Mouse (Mus musculus) urinary bladder, adult 2 months (tissue): ENCODE data around the gene 3110082I17Rik. TPM values are rescaled to one million over a fixed set of nuclear protein-coding genes. Genes with fewer than 3 reads are reported as not detected.
A peak's percentile ranks its signal among the peaks of the same experiment; 100 is the strongest.

Experiments
- DNase-seq: peaks from one replicate; pipeline ENCODE4 v3.0.0; 2022; ENCODE audit warnings: low spot score
- polyA plus RNA-seq: library from polyadenylated mRNA; depleted of rRNA; stranded (reverse); fragments of >200 nt; gene quantifications from 2 replicates; pipeline ENCODE4 v1.2.3, GENCODE M21; 2012; rRNA removed

3110082I17Rik gene
- polyA plus RNA-seq: 13.7 and 13.9 TPM in 2 replicates

- peak; percentile 98 for DNase-seq
These were observed at the start of gene 3110082I17Rik for GRCm38 (mm10) chr5:139460384-139461067. 3110082I17Rik (minus strand) TSS chr5:139460527.

GRCm38 (mm10) chr5:139506207-139506606, 45.9 kb upstream of the 3110082I17Rik start:
- no peak for DNase-seq

- peak; percentile 64 for DNase-seq
These were observed 44.8 kb upstream of the 3110082I17Rik start for GRCm38 (mm10) chr5:139505073-139505606.

- no peak for DNase-seq
These were observed 42.0 kb upstream of the 3110082I17Rik start for GRCm38 (mm10) chr5:139502281-139502680.

GRCm38 (mm10) chr5:139498791-139499190, 38.5 kb upstream of the 3110082I17Rik start:
- DNase-seq: no peak

- no peak for DNase-seq
These were observed 36.6 kb upstream of the 3110082I17Rik start for GRCm38 (mm10) chr5:139496939-139497338.

- no peak for DNase-seq
These were observed 34.8 kb upstream of the 3110082I17Rik start for GRCm38 (mm10) chr5:139495019-139495669.

- DNase-seq: no peak
These were observed 33.4 kb upstream of the 3110082I17Rik start for GRCm38 (mm10) chr5:139493690-139494089.

GRCm38 (mm10) chr5:139491348-139491747, 31.0 kb upstream of the 3110082I17Rik start:
- no peak for DNase-seq

GRCm38 (mm10) chr5:139490131-139490530, 29.8 kb upstream of the 3110082I17Rik start:
- DNase-seq: no peak

- peak; percentile 97 for DNase-seq
These were observed 24.0 kb upstream of the 3110082I17Rik start, which contains the start of gene Zfand2a for GRCm38 (mm10) chr5:139484185-139484814. Zfand2a (minus strand) TSS chr5:139484549.

- no peak for DNase-seq
These were observed 23.0 kb upstream of the 3110082I17Rik start for GRCm38 (mm10) chr5:139483171-139483848.

GRCm38 (mm10) chr5:139480406-139480805, 20.1 kb upstream of the 3110082I17Rik start:
- no peak for DNase-seq

GRCm38 (mm10) chr5:139479088-139479487, 18.8 kb upstream of the 3110082I17Rik start:
- DNase-seq: peak; percentile 50

- no peak for DNase-seq
These were observed 14.4 kb upstream of the 3110082I17Rik start for GRCm38 (mm10) chr5:139474741-139475140.

GRCm38 (mm10) chr5:139467998-139468397, 7.7 kb upstream of the 3110082I17Rik start:
- no peak for DNase-seq

GRCm38 (mm10) chr5:139466801-139467200, 6.5 kb upstream of the 3110082I17Rik start:
- DNase-seq: no peak

- no peak for DNase-seq
These were observed 6.0 kb upstream of the 3110082I17Rik start for GRCm38 (mm10) chr5:139466373-139466772.

GRCm38 (mm10) chr5:139464874-139465273, 4.5 kb upstream of the 3110082I17Rik start:
- no peak for DNase-seq

- DNase-seq: no peak
These were observed 389 bp downstream of the 3110082I17Rik start for GRCm38 (mm10) chr5:139459938-139460337.

GRCm38 (mm10) chr5:139457241-139457640, 3.1 kb downstream of the 3110082I17Rik start:
- DNase-seq: no peak

GRCm38 (mm10) chr5:139455166-139455565, 5.2 kb downstream of the 3110082I17Rik start:
- DNase-seq: no peak
